Mouse (Mus musculus): ENCODE data around the gene Siglecg.

- TF ChIP-seq CTCF (IDR thresholded peaks at IDR 0.05; ENCODE audit: low read depth), result peak; percentile 96
- TF ChIP-seq EP300 (IDR thresholded peaks at IDR 0.05; ENCODE audit: low read depth), result no peak
Observed at GRCm38 (mm10) chr7:43422995-43423617, 15.1 kb downstream of the Siglecg start.
